Mouse (Mus musculus) liver, adult 2 months (tissue): ENCODE measurements at regions not wholly inside any gene's neighbourhood (a gene's known extent, or its start where the extent isn't known, plus 50 kb on each side); places are given as distances from the start of the nearest gene placed in this dataset.

Experiments used
- DNase-seq: peaks from one replicate; pipeline ENCODE4 v3.0.0-alpha.2; 2011; ENCODE audit warnings: low read depth, low spot score; ENCODE audit errors: extremely low read depth
- H3K27ac ChIP-seq: fragments of 200-500 bp; replicated peaks from 2 replicates; pipeline ENCODE4 v1.5.1; 2012; ENCODE audit warnings: low read depth, mild to moderate bottlenecking, control low read depth, inconsistent platforms, low read length; ENCODE audit not compliant: insufficient read depth
- H3K27me3 ChIP-seq: fragments of 200-500 bp; 2 replicates; pipeline ENCODE4 v1.6.1; 2012; ENCODE audit warnings: mild to moderate bottlenecking, moderate library complexity, low read length, inconsistent platforms; ENCODE audit not compliant: control insufficient read depth, insufficient read depth
- H3K36me3 ChIP-seq: fragments of 200-500 bp; 2 replicates; pipeline ENCODE4 v1.6.1; 2012; ENCODE audit warnings: low read length, inconsistent platforms; ENCODE audit not compliant: control insufficient read depth, insufficient read depth
- H3K4me1 ChIP-seq: fragments of 200-500 bp; 2 replicates; pipeline ENCODE4 v1.6.1; 2011; ENCODE audit warnings: low read length; ENCODE audit not compliant: control insufficient read depth, insufficient read depth
- H3K4me3 ChIP-seq: fragments of 200-500 bp; 2 replicates; pipeline ENCODE4 v1.5.1; 2011; ENCODE audit warnings: low read depth, mild to moderate bottlenecking, control low read depth, low read length, moderate library complexity; ENCODE audit not compliant: insufficient read depth
- H3K79me2 ChIP-seq: fragments of 200-500 bp; 2 replicates; pipeline ENCODE4 v1.6.1; 2012; ENCODE audit warnings: inconsistent platforms, mild to moderate bottlenecking, low read length, moderate library complexity; ENCODE audit not compliant: control insufficient read depth, insufficient read depth
- H3K9ac ChIP-seq: fragments of 200-500 bp; 2 replicates; pipeline ENCODE4 v1.6.1; 2012; ENCODE audit warnings: low read depth, mild to moderate bottlenecking, control low read depth, inconsistent platforms, low read length
- CTCF ChIP-seq: fragments of 200-500 bp; IDR thresholded peaks from 2 replicates; pipeline ENCODE4 v1.5.1; 2011; ENCODE audit warnings: low read depth, low read length, control low read depth
- POLR2A ChIP-seq: fragments of 200-500 bp; IDR thresholded peaks from 2 replicates; pipeline ENCODE4 v1.6.1; 2011; ENCODE audit warnings: low read length, control low read depth; ENCODE audit not compliant: insufficient read depth; ENCODE audit errors: extremely low read depth
- WGBS: fragments of 180-500 bp; shearing (Covaris S2); methylation state at CpG from one replicate; pipeline ENCODE4 v1.1.7; 2018; 5-methylcytosine and 5-hydroxymethylcytosine counted together

- H3K79me2 ChIP-seq, result no peaks in the 10 kb centered on the region
- H3K4me3 ChIP-seq, result no peak overlapping the region
- no peaks in the 10 kb centered on the region for H3K4me1 ChIP-seq
- H3K27me3 ChIP-seq, result 0 out of 2 replicates have a peak, but pooled peaks cover 2% of the 10 kb centered on the region
- no peaks in the 10 kb centered on the region for H3K36me3 ChIP-seq
- 13% methylated on average over 10 of the region's 10 CpGs for WGBS
- no peak overlapping the region for H3K27ac ChIP-seq
- TF ChIP-seq CTCF (no peak), POLR2A (no peak)
- H3K9ac ChIP-seq, result no peak overlapping the region
- DNase-seq, result peak; percentile 39
These were observed 113.7 kb upstream of the Cwc22 start for GRCm38 (mm10) chr2:78059801-78060416.

- no peak for DNase-seq
- TF ChIP-seq POLR2A (no peak), CTCF (no peak)
- WGBS, result 77% methylated on average over 2 of the region's 2 CpGs
- H3K9ac ChIP-seq, result no peak overlapping the region
- no peaks in the 10 kb centered on the region for H3K79me2 ChIP-seq
- H3K4me3 ChIP-seq, result no peak overlapping the region
- no peak overlapping the region for H3K27ac ChIP-seq
- H3K36me3 ChIP-seq, result no peaks in the 10 kb centered on the region
- no peaks in the 10 kb centered on the region for H3K4me1 ChIP-seq
- 0 out of 2 replicates have a peak, but pooled peaks cover 2% of the 10 kb centered on the region for H3K27me3 ChIP-seq
These were observed 112.8 kb upstream of the Cwc22 start for GRCm38 (mm10) chr2:78058988-78059387.

- 68% methylated on average over 3 of the region's 3 CpGs for WGBS
- DNase-seq, result no peak
- TF ChIP-seq POLR2A (no peak), CTCF (no peak)
- H3K27ac ChIP-seq, result no peak overlapping the region
- no peaks in the 10 kb centered on the region for H3K27me3 ChIP-seq
- no peak overlapping the region for H3K9ac ChIP-seq
- no peaks in the 10 kb centered on the region for H3K36me3 ChIP-seq
- no peak overlapping the region for H3K4me3 ChIP-seq
- H3K4me1 ChIP-seq, result no peaks in the 10 kb centered on the region; the same call in 1 of the 2 replicates
- H3K79me2 ChIP-seq, result no peaks in the 10 kb centered on the region
These were observed 107.7 kb upstream of the Cwc22 start for GRCm38 (mm10) chr2:78053910-78054309.

- Histone ChIP-seq H3K4me1 (no peaks in the 10 kb centered on the region; the same call in 1 of the 2 replicates), H3K9ac (no peak overlapping the region), H3K4me3 (no peak overlapping the region), H3K36me3 (no peaks in the 10 kb centered on the region), H3K79me2 (no peaks in the 10 kb centered on the region), H3K27ac (no peak overlapping the region), H3K27me3 (no peaks in the 10 kb centered on the region)
- 90% methylated on average over 7 of the region's 7 CpGs for WGBS
- TF ChIP-seq POLR2A (no peak), CTCF (no peak)
- no peak for DNase-seq
These were observed 104.4 kb upstream of the Cwc22 start for GRCm38 (mm10) chr2:78050542-78050941.

- H3K27me3 ChIP-seq, result no peaks in the 10 kb centered on the region
- WGBS, result 10% methylated on average over 8 of the region's 8 CpGs
- no peak overlapping the region for H3K9ac ChIP-seq
- H3K27ac ChIP-seq, result no peak overlapping the region
- DNase-seq, result peak; percentile 71
- H3K79me2 ChIP-seq, result no peaks in the 10 kb centered on the region
- H3K4me3 ChIP-seq, result no peak overlapping the region
- no peaks in the 10 kb centered on the region for H3K36me3 ChIP-seq
- no peak for TF ChIP-seq POLR2A
- TF ChIP-seq CTCF, result peak; percentile 72
- no peaks in the 10 kb centered on the region; the same call in 1 of the 2 replicates for H3K4me1 ChIP-seq
These were observed 103.2 kb upstream of the Cwc22 start for GRCm38 (mm10) chr2:78049248-78049874.

- H3K36me3 ChIP-seq, result no peaks in the 10 kb centered on the region
- no peaks in the 10 kb centered on the region for H3K79me2 ChIP-seq
- no peak overlapping the region for H3K27ac ChIP-seq
- no peak overlapping the region for H3K9ac ChIP-seq
- no peaks in the 10 kb centered on the region for H3K27me3 ChIP-seq
- TF ChIP-seq POLR2A, result no peak
- H3K4me3 ChIP-seq, result no peak overlapping the region
- no peaks in the 10 kb centered on the region; the same call in 1 of the 2 replicates for H3K4me1 ChIP-seq
- WGBS, result 50% methylated on average over 6 of the region's 6 CpGs
- no peak for DNase-seq
These were observed 102.5 kb upstream of the Cwc22 start for GRCm38 (mm10) chr2:78048706-78049055.
